Mouse (Mus musculus) mouse trophoblast stem cell (cell line): ENCODE data around the gene Rab8b.
"Not testable (repeated sequence)": the region's sequence is repeated elsewhere in the genome, so short reads cannot be mapped to it uniquely, and the experiment has no call there.

Experiments
- in situ Hi-C, 2 experiments: fragments of 300-500 bp; cut with MseI, MboI; formaldehyde crosslinking; loops; 2 replicates in 1 of 2; 3 replicates in 1 of 2; pipeline ENCODE4 v1.15.1; 2025

Gene Rab8b

GRCm38 (mm10) chr9:66917216-66917891 is 2.1 kb downstream of the Rab8b start:
- in situ Hi-C loops: no loop called here

DNA sequence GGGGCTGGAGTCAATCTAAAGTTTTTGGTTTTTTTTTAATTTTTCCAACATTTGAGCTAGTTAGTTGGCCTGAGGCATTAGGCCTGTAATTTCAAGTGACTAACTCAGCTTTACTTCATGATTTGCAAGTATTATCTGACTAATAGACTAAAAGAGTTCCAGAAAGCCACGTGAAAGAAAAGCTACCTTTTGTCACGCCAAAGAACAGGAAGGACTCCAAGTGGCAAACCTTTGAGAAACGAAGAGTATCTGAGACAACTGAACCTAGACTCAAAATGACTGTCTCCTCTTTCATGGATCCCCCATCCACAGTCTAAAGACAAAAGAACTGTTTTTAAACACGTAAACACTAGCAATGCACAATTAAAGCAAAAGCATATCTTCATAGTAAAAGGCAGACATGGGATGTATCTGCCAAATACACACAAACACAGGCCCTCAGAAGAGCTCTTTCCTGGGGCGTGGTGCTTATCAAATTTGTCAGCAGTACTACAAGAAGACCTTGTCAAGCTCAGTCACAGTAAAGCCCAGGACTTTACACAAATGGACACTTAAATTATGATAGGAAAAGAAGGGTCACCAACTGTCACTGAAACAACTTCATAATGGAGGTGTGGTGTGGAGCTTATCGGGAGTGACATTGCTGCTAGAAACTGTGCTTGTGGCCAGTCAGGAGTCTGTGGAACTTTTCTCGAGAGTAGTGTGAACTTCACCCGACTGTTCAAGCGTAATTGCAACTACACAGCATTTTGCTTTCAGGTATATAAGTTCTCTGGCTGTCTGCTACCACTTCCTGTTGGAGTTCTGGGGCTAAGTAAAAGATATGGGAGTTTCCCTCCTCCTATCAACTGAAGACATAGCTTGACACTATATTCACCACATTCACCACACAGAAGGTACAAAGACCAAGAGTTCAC is 3.4 kb downstream of the Rab8b start:
- in situ Hi-C loops: no loop called here

DNA sequence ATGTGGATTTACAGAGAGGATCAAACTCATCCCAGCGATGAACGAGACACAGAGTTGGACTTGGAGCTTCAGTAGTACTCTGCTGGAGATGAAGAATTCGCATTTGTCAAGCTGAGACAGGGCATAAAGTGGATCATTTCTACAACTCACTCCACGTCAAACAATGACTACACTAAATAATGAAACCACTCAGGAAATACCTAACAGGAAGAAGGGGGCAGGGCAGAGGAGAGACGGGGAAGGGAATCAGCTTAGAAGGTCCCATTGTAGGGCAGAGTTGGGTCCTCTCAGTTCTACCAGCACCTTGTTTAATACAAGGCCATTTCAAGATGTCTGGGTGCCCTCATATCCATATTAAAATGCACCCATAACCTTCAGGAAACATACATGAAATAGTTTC is 4.1 kb downstream of the Rab8b start:
- in situ Hi-C loops: no loop called here

DNA sequence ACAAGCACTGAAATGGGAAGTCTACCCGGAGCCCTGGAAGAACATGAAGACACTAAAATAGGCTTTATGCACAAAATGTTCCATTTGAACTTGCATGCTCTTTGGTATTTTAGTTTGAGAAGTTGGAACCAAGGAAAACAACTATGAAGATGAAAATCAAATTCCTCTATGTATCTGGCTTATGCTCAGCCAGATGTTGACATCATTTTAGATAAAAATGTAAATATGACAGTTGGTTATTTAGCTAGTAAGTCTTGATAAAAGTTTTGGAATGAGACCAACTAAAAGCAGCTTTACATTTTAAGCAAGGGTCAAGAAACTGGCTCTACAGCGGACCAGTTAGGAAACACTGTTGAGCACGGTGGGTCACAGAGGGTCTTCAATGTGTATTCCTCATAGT is 4.9 kb downstream of the Rab8b start:
- in situ Hi-C loops: no loop called here

- in situ Hi-C loops: not testable (repeated sequence)
Observed at GRCm38 (mm10) chr9:66913254-66913934, 6.1 kb downstream of the Rab8b start.

GRCm38 (mm10) chr9:66912304-66912703 is 7.2 kb downstream of the Rab8b start:
- in situ Hi-C loops: no loop called here

- in situ Hi-C loops: no loop called here
Observed at GRCm38 (mm10) chr9:66910677-66911076, 8.8 kb downstream of the Rab8b start.

DNA sequence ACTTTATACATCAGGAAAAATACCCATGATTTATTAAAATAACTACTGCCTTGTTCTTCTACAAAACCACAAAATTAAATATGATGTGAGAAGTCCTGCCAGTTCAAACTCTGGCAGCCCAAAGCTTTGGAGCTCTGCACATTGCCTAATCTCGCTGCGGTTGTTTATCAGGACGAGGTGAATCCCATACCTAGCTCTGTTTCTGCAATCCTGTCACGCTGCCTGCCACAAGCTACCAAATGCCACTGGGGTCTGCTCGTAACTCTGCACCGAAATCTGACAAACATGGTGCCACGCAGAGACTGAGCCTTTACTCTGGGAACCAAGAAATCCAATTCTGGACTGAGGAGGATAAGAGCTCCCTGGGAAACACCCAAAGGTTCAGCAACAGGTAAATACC is 9.6 kb downstream of the Rab8b start:
- in situ Hi-C loops: no loop called here

DNA sequence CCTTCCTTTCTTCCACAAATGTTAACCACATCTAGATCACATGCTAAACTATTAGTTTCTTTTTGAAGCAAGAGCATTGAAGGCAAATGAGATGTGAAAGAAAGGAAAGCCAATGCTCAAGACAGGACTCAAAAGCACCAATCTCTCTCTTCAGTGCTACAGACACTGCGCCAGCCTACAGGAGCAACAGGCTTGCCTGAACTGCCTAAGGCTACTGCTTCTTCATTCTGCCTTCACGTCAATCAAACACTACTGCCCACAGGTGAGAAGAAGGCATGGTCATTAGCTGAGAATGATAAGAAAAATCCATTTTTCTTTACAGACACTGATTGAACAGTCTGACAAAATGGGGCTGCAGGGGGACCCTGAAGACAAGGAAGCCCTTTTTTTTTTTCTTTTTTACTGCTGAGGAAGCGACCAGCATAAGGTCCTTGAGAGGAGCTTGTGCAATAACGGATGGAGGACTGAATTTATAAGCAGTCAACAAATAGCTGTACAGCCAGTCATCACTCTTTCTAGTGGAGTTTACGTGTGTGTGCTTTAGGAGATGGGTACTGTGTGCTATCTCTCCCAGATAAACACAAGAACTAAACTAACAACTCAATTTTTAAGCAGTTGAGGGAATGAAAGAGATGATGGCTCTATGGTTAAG is 11.6 kb downstream of the Rab8b start:
- in situ Hi-C loops: no loop called here

DNA sequence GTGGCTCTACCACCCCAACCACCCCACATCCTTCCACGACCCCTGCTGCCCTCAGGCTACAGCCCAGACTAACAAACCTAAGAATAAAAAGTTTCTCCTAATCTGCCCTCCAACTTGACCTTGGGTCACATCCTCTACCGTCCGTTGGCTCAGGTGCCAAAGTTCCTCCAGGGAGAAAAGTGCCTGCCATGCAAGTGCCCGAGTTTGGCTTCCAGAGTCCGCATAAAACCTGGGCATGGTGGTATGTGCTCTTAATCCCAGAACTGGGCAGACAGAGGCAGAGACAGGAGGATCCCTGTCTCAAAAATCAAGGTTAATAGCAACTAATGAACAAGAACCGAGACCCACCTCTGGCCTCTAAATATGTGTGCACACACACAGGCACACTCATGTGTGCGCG is 12.4 kb downstream of the Rab8b start:
- in situ Hi-C loops: no loop called here

DNA sequence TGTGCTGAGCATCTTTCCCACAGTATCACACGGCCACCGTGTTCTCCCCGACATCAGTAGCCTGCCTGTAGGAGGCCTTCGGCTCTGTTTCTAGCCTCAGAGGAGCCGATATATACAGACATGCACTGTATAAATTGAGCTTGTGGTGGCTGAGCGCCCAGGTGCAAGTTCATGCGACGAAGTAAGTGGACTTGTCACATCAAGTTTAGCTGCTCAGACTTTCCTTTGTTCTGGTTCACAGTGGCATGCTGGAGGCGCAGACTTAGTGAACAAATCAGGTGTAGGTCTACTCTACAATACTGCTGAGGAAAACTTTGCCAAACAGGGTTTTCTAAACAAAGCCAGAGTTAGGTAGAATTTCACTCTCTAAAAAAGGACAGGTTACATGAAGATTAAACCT is 13.5 kb downstream of the Rab8b start:
- in situ Hi-C loops: no loop called here

- in situ Hi-C loops: no loop called here
Observed at GRCm38 (mm10) chr9:66899526-66899925, 20.0 kb downstream of the Rab8b start.

- in situ Hi-C loops: no loop called here
Observed at GRCm38 (mm10) chr9:66899072-66899471, 20.4 kb downstream of the Rab8b start.

DNA sequence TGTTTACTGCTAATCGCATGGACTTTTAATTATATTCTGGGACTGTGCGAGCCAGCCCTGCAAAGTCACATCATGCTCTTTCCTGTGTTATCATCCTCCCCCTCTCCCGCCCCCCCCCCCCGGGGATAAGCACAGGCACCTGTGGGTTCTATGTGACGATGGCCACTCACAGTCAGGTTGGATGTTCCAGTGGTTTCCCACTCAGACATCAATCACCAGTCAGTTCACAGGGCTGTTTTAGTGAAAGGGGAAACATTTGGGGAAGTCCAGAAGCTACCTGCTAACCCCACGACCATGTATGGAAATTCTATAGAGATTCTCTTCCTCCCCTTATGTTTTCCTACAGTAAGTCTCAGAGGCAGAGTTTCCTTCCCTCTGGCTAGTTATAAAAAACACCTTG is 21.6 kb downstream of the Rab8b start:
- in situ Hi-C loops: no loop called here

DNA sequence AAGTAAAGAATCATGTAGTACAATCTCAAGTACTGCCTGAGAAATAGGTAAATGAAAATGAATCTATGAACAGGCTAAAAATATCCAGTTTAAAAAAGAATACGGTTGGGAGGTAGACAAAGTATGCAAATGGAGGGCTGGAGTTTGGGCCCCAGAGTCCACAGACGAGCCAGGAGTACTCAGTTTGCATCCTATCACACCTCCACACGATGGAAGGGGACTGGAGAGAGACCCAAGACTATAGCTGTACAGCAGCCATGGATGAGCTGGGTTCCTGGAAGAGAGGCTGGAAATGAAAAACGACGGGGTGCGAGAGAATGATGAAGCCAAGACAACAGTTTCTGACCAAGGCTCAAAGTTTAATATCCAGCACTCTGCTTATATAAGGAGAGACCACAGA is 22.5 kb downstream of the Rab8b start:
- in situ Hi-C loops: no loop called here

- in situ Hi-C loops: no loop called here
Observed at GRCm38 (mm10) chr9:66895995-66896394, 23.5 kb downstream of the Rab8b start.

- in situ Hi-C loops: no loop called here
Observed at GRCm38 (mm10) chr9:66895035-66895779, 24.3 kb downstream of the Rab8b start.

DNA sequence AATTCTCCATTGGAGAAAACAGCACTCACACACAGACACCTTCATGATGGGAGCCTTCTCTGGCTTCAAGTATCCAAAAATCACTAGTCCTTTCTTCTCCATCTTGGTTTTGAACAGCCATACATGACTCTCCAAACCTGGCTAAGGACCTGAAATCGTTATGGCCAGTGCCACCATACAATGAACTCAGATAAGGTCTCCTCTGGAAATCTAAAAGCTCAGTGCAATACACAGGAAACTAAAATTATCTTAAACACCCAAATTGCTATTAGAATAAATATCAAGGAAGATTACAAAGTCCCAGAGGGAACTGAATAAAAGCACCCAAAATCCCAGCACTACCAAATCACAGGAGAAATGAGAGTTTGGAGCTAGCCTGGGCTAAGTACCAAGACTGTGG is 25.1 kb downstream of the Rab8b start:
- in situ Hi-C loops: no loop called here

DNA sequence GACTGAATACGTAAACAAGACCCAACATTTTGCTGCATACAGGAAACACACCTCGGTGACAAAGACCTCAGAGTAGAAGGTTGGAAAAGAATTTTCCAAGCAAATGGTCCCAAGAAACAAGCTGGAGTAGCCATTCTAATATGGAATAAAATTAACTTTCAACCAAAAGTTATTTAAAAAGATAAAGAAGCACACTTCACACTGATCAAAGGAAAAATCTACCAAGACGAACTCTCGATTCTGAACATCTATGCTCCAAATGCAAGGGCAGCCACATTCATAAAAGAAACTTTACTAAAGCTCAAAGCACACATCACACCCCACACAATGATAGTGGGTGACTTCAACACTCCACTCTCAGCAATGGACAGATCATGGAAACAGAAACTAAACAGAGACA is 27.0 kb downstream of the Rab8b start:
- in situ Hi-C loops: not testable (repeated sequence)

DNA sequence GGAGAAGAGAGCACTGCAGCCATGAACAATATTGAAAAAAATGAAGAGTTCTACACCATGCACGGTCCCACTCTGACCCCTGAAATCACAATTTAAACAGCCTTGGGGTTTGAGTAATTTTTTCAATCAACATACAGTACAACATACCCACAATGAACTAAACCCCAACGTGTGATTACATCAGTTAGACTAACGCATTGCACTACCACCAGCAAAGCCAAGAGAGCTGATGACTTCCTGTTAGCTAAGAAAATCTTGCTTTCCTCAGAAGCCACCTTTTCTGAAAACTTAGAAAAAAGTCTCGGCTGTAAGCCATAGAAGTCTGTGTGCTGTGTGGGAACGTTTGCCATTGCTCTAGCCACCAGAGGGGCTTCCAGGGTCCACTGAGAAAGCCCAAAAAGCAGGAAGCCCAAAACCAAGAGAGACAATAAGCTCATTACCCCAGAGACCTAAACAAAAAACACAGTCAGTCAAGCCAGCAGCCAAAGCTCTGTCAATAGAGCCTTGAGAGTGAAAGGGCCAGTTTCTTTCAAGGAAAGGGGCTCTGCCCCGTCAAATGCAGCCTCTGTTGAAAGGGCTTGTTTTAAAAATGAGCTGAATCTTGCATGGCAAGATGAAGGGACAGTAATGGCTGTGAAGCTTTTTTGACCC is 31.4 kb downstream of the Rab8b start:
- in situ Hi-C loops: no loop called here
